Mouse (Mus musculus) frontal cortex, postnatal 36 days (tissue): ENCODE measurements around the gene Mef2d.
A peak's percentile ranks its signal among the peaks of the same experiment; 100 is the strongest.

Experiments
- DNase-seq, 2 experiments: peaks; one replicate each; pipeline ENCODE4 v3.0.0; 2022; ENCODE audit warnings: low spot score in 2 of 2

The Mef2d gene

GRCm38 (mm10) chr3:88207451-88208100, 65.4 kb downstream of the Mef2d start:
- peak in 1 of 2 experiments; percentile 30 for DNase-seq

GRCm38 (mm10) chr3:88208226-88208720, 66.1 kb downstream of the Mef2d start:
- DNase-seq: peak; percentile 11 to 17

GRCm38 (mm10) chr3:88209306-88209705, 67.1 kb downstream of the Mef2d start:
- peak in 1 of 2 experiments; percentile 16 for DNase-seq

GRCm38 (mm10) chr3:88210121-88210520, 67.9 kb downstream of the Mef2d start:
- peak in 1 of 2 experiments; percentile 9 for DNase-seq

GRCm38 (mm10) chr3:88210918-88211317, 68.7 kb downstream of the Mef2d start:
- peak in 1 of 2 experiments; percentile 5 for DNase-seq

- peak in 1 of 2 experiments; percentile 5 for DNase-seq
These were observed 70.2 kb downstream of the Mef2d start for GRCm38 (mm10) chr3:88212356-88212755.

- no peak for DNase-seq
These were observed 70.8 kb downstream of the Mef2d start for GRCm38 (mm10) chr3:88213019-88213418.

GRCm38 (mm10) chr3:88214197-88214938, 72.2 kb downstream of the Mef2d start:
- peak; percentile 79 to 82 for DNase-seq

- DNase-seq: peak in 1 of 2 experiments; percentile 52
These were observed 72.9 kb downstream of the Mef2d start for GRCm38 (mm10) chr3:88214971-88215552.

- DNase-seq: peak in 1 of 2 experiments; percentile 55
These were observed 73.4 kb downstream of the Mef2d start for GRCm38 (mm10) chr3:88215553-88216004.

- no peak for DNase-seq
These were observed 73.9 kb downstream of the Mef2d start for GRCm38 (mm10) chr3:88216116-88216515.

GRCm38 (mm10) chr3:88216534-88217326, 74.6 kb downstream of the Mef2d start:
- DNase-seq: peak in 1 of 2 experiments; percentile 33

GRCm38 (mm10) chr3:88217679-88218078, 75.5 kb downstream of the Mef2d start:
- no peak for DNase-seq

GRCm38 (mm10) chr3:88219940-88220339, 77.8 kb downstream of the Mef2d start:
- DNase-seq: peak in 1 of 2 experiments; percentile 36

GRCm38 (mm10) chr3:88220842-88221241, 78.7 kb downstream of the Mef2d start:
- no peak for DNase-seq
